Mouse (Mus musculus): ENCODE measurements at regions not wholly inside any gene's neighbourhood (a gene's known extent, or its start where the extent isn't known, plus 50 kb on each side); places are given as distances from the start of the nearest gene placed in this dataset.

- no peaks in the 10 kb centered on the region for H3K27me3 ChIP-seq (replicated peaks; ENCODE audit: control insufficient read depth, insufficient read depth, low read length)
- no peaks in the 10 kb centered on the region for H3K36me3 ChIP-seq (ENCODE audit: control insufficient read depth, insufficient read depth)
- H3K9me3 ChIP-seq (ENCODE audit: control insufficient read depth) = no peaks in the 10 kb centered on the region
- no peak for ATAC-seq
- 89% methylated on average over 4 of the region's 4 CpGs for WGBS
- H3K4me3 ChIP-seq (ENCODE audit: low read depth, low read length) = no peak overlapping the region
- no peak overlapping the region for H3K9ac ChIP-seq (ENCODE audit: low read depth, low read length)
- H3K27ac ChIP-seq (ENCODE audit: low read depth, low read length) = no peak overlapping the region
- no peak overlapping the region for H3K4me2 ChIP-seq (replicated peaks; ENCODE audit: low read depth)
- no peaks in the 10 kb centered on the region for H3K4me1 ChIP-seq (replicated peaks; ENCODE audit: control insufficient read depth, insufficient read depth, low read length)
- TF ChIP-seq CTCF (IDR thresholded peaks at IDR 0.05; ENCODE audit: low read depth) = no peak
These were observed 150.3 kb upstream of the Gypa start for GRCm38 (mm10) chr8:80343299-80343698.

GRCm38 (mm10) chr8:80337872-80338271 lies 155.7 kb upstream of the Gypa start:
- H3K36me3 ChIP-seq (ENCODE audit: control insufficient read depth, insufficient read depth) = no peaks in the 10 kb centered on the region
- 75% methylated on average over 2 of the region's 2 CpGs for WGBS
- no peak overlapping the region for H3K27ac ChIP-seq (ENCODE audit: low read depth, low read length)
- H3K9me3 ChIP-seq (ENCODE audit: control insufficient read depth) = no peaks in the 10 kb centered on the region
- ATAC-seq = no peak
- no peak overlapping the region for H3K4me3 ChIP-seq (ENCODE audit: low read depth, low read length)
- no peaks in the 10 kb centered on the region for H3K4me1 ChIP-seq (replicated peaks; ENCODE audit: control insufficient read depth, insufficient read depth, low read length)
- TF ChIP-seq CTCF (IDR thresholded peaks at IDR 0.05; ENCODE audit: low read depth) = no peak
- no peaks in the 10 kb centered on the region for H3K27me3 ChIP-seq (replicated peaks; ENCODE audit: control insufficient read depth, insufficient read depth, low read length)
- no peak overlapping the region for H3K4me2 ChIP-seq (replicated peaks; ENCODE audit: low read depth)
- no peak overlapping the region for H3K9ac ChIP-seq (ENCODE audit: low read depth, low read length)

- Histone ChIP-seq H3K4me2 (replicated peaks; ENCODE audit: low read depth) (no peak overlapping the region), H3K4me1 (replicated peaks; ENCODE audit: control insufficient read depth, insufficient read depth, low read length) (no peaks in the 10 kb centered on the region), H3K4me3 (ENCODE audit: low read depth, low read length) (no peak overlapping the region), H3K9ac (ENCODE audit: low read depth, low read length) (no peak overlapping the region), H3K9me3 (ENCODE audit: control insufficient read depth) (no peaks in the 10 kb centered on the region), H3K36me3 (ENCODE audit: control insufficient read depth, insufficient read depth) (no peaks in the 10 kb centered on the region), H3K27ac (ENCODE audit: low read depth, low read length) (no peak overlapping the region), H3K27me3 (replicated peaks; ENCODE audit: control insufficient read depth, insufficient read depth, low read length) (no peaks in the 10 kb centered on the region)
- no peak for ATAC-seq
- 82% methylated on average over 2 of the region's 2 CpGs for WGBS
- no peak for TF ChIP-seq CTCF (IDR thresholded peaks at IDR 0.05; ENCODE audit: low read depth)
These were observed 164.9 kb upstream of the Gypa start for GRCm38 (mm10) chr8:80328676-80329075.

- Histone ChIP-seq H3K4me2 (replicated peaks; ENCODE audit: low read depth) (no peak overlapping the region), H3K4me3 (ENCODE audit: low read depth, low read length) (no peak overlapping the region), H3K9ac (ENCODE audit: low read depth, low read length) (no peak overlapping the region), H3K9me3 (ENCODE audit: control insufficient read depth) (no peaks in the 10 kb centered on the region), H3K4me1 (replicated peaks; ENCODE audit: control insufficient read depth, insufficient read depth, low read length) (no peaks in the 10 kb centered on the region), H3K27ac (ENCODE audit: low read depth, low read length) (no peak overlapping the region), H3K27me3 (replicated peaks; ENCODE audit: control insufficient read depth, insufficient read depth, low read length) (no peaks in the 10 kb centered on the region), H3K36me3 (ENCODE audit: control insufficient read depth, insufficient read depth) (no peaks in the 10 kb centered on the region)
- no peak for ATAC-seq
- 91% methylated on average over 3 of the region's 3 CpGs for WGBS
- no peak for TF ChIP-seq CTCF (IDR thresholded peaks at IDR 0.05; ENCODE audit: low read depth)
These were observed 167.7 kb upstream of the Gypa start for GRCm38 (mm10) chr8:80325859-80326258.

GRCm38 (mm10) chr8:80325132-80325531 lies 168.4 kb upstream of the Gypa start:
- H3K9me3 ChIP-seq (ENCODE audit: control insufficient read depth) = no peaks in the 10 kb centered on the region
- ATAC-seq = no peak
- H3K27me3 ChIP-seq (replicated peaks; ENCODE audit: control insufficient read depth, insufficient read depth, low read length) = no peaks in the 10 kb centered on the region
- no peak overlapping the region for H3K4me2 ChIP-seq (replicated peaks; ENCODE audit: low read depth)
- no peak overlapping the region for H3K9ac ChIP-seq (ENCODE audit: low read depth, low read length)
- H3K36me3 ChIP-seq (ENCODE audit: control insufficient read depth, insufficient read depth) = no peaks in the 10 kb centered on the region
- H3K4me1 ChIP-seq (replicated peaks; ENCODE audit: control insufficient read depth, insufficient read depth, low read length) = no peaks in the 10 kb centered on the region
- 47% methylated on average over 4 of the region's 4 CpGs for WGBS
- no peak overlapping the region for H3K27ac ChIP-seq (ENCODE audit: low read depth, low read length)
- TF ChIP-seq CTCF (IDR thresholded peaks at IDR 0.05; ENCODE audit: low read depth) = no peak
- no peak overlapping the region for H3K4me3 ChIP-seq (ENCODE audit: low read depth, low read length)

- no peaks in the 10 kb centered on the region for H3K9me3 ChIP-seq (ENCODE audit: control insufficient read depth)
- no peak overlapping the region for H3K4me2 ChIP-seq (replicated peaks; ENCODE audit: low read depth)
- H3K4me1 ChIP-seq (replicated peaks; ENCODE audit: control insufficient read depth, insufficient read depth, low read length) = no peaks in the 10 kb centered on the region
- no peak overlapping the region for H3K27ac ChIP-seq (ENCODE audit: low read depth, low read length)
- H3K4me3 ChIP-seq (ENCODE audit: low read depth, low read length) = no peak overlapping the region
- no peak overlapping the region for H3K9ac ChIP-seq (ENCODE audit: low read depth, low read length)
- H3K27me3 ChIP-seq (replicated peaks; ENCODE audit: control insufficient read depth, insufficient read depth, low read length) = no peaks in the 10 kb centered on the region
- TF ChIP-seq CTCF (IDR thresholded peaks at IDR 0.05; ENCODE audit: low read depth) = no peak
- no peak for ATAC-seq
- 64% methylated on average over 6 of the region's 6 CpGs for WGBS
- H3K36me3 ChIP-seq (ENCODE audit: control insufficient read depth, insufficient read depth) = no peaks in the 10 kb centered on the region
These were observed 175.2 kb upstream of the Gypa start for GRCm38 (mm10) chr8:80318231-80318870.

- 4% methylated on average over 13 of the region's 13 CpGs for WGBS
These were observed 178.2 kb upstream of the Gypa start for GRCm38 (mm10) chr8:80315371-80315770.

More at GRCm38 (mm10) chr8:80315371-80315770, 178.2 kb upstream of the Gypa start:
- Histone ChIP-seq H3K4me3 (ENCODE audit: low read depth, low read length) (no peak overlapping the region), H3K4me1 (replicated peaks; ENCODE audit: control insufficient read depth, insufficient read depth, low read length) (no peaks in the 10 kb centered on the region), H3K9ac (ENCODE audit: low read depth, low read length) (no peak overlapping the region), H3K9me3 (ENCODE audit: control insufficient read depth) (no peaks in the 10 kb centered on the region), H3K36me3 (ENCODE audit: control insufficient read depth, insufficient read depth) (no peaks in the 10 kb centered on the region), H3K27ac (ENCODE audit: low read depth, low read length) (no peak overlapping the region), H3K4me2 (replicated peaks; ENCODE audit: low read depth) (peak overlapping the region; percentile 41), H3K27me3 (replicated peaks; ENCODE audit: control insufficient read depth, insufficient read depth, low read length) (no peaks in the 10 kb centered on the region)
- no peak for ATAC-seq
- TF ChIP-seq CTCF (IDR thresholded peaks at IDR 0.05; ENCODE audit: low read depth) = no peak
